Mouse (Mus musculus): ENCODE data around the gene Xrn2. TPM values are rescaled to one million over a fixed set of nuclear protein-coding genes. Genes with fewer than 3 reads are reported as not detected.

The Xrn2 gene
- total and polyA plus RNA-seq, 2 experiments from 2014 or later: 78.9 to 94.6 TPM

DNA sequence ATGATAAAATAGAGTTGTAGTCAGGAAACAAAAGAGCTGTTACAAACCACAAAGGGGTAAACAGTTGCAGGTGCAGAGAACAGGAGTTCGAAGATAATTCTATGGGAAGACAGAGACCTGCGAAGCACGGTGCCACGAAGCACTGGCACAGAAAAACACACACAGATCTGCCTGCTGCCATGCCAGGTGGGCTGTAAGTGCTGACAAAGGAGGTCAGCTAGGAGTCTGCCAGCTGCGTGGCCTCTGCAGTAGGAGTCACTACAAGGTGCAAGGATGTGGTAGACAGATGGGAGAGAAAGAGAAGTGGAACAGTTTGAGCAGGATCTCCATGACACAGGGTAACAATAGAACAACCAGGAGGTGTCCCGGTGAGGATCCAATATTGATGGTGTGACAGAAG, 114.6 kb downstream of the Xrn2 start:
- no peaks in the 10 kb centered on the region for H3K27me3 ChIP-seq (ENCODE audit: insufficient read depth, low read length)
- H3K4me3 ChIP-seq (ENCODE audit: low read depth, low read length): no peak overlapping the region
- DNase-seq: no peak
- no peak overlapping the region for H3K27ac ChIP-seq (ENCODE audit: low read depth, low read length)
- H3K9me3 ChIP-seq (ENCODE audit: low read length): no peaks in the 10 kb centered on the region
- H3K9ac ChIP-seq: no peak overlapping the region
- 85% methylated on average over 6 of the region's 6 CpGs for WGBS
- H3K4me2 ChIP-seq (ENCODE audit: low read depth): no peak overlapping the region
- no peaks in the 10 kb centered on the region for H3K4me1 ChIP-seq (ENCODE audit: insufficient read depth)
- no peak for ATAC-seq
- TF ChIP-seq CTCF (IDR thresholded peaks at IDR 0.05; ENCODE audit: low read depth): no peak
- H3K36me3 ChIP-seq (ENCODE audit: insufficient read depth): no peaks in the 10 kb centered on the region

Other genes with a start within 250 kb of the Xrn2 start
- 14.5 and 18.2 TPM in 2 replicates for gene Kiz, start 157.1 kb upstream of the Xrn2 start, total RNA-seq (2014; rRNA removed)
- gene Kiz, start 157.1 kb upstream of the Xrn2 start, polyA plus RNA-seq (2015; fragmentation: Nextera tagmentation; extraction: Ambion mirVana): 17.0 and 18.1 TPM in 2 replicates
- gene Nkx2-4, start 72.4 kb downstream of the Xrn2 start, total RNA-seq (2014; rRNA removed): 4.3 and 10.1 TPM in 2 replicates
- gene Nkx2-4, start 72.4 kb downstream of the Xrn2 start, polyA plus RNA-seq (2015; fragmentation: Nextera tagmentation; extraction: Ambion mirVana): 1.2 TPM in 1 of 2 replicates, not detected in the other
- gene Nkx2-2, start 181.2 kb downstream of the Xrn2 start, total RNA-seq (2014; rRNA removed): 7.1 and 7.9 TPM in 2 replicates
- 3.4 and 6.0 TPM in 2 replicates for gene Nkx2-2, start 181.2 kb downstream of the Xrn2 start, polyA plus RNA-seq (2015; fragmentation: Nextera tagmentation; extraction: Ambion mirVana)